Mouse (Mus musculus) heart, embryonic 11.5 days (tissue): ENCODE data around the gene Usp36. TPM values are rescaled to one million over a fixed set of nuclear protein-coding genes. Genes with fewer than 3 reads are reported as not detected.

ENCODE experiments used
- ATAC-seq: fragments of 200-750 bp; cut with Nextera tagmentation; replicated peaks from 2 replicates; pipeline ENCODE4 v1.8.0; 2017; ENCODE audit warnings: moderate library complexity; ENCODE audit not compliant: insufficient number of reproducible peaks, low FRiP score, low TSS enrichment
- H3K27ac ChIP-seq: fragments of 300-500 bp; sonication (generic); 2 replicates; pipeline ENCODE4 v1.5.1; 2014; ENCODE audit warnings: mild to moderate bottlenecking, low read depth, low read length
- H3K27me3 ChIP-seq: fragments of 300-500 bp; sonication (generic); 2 replicates; pipeline ENCODE4 v1.6.1; 2014; ENCODE audit warnings: mild to moderate bottlenecking, low read length, mixed read lengths; ENCODE audit not compliant: control insufficient read depth, insufficient read depth
- H3K36me3 ChIP-seq: fragments of 300-500 bp; sonication (generic); 2 replicates; pipeline ENCODE4 v1.6.1; 2014; ENCODE audit warnings: mild to moderate bottlenecking, low read length, moderate library complexity, mixed read lengths; ENCODE audit not compliant: control insufficient read depth, insufficient read depth
- H3K4me1 ChIP-seq: fragments of 300-500 bp; sonication (generic); 2 replicates; pipeline ENCODE4 v1.6.1; 2014; ENCODE audit warnings: low read length; ENCODE audit not compliant: control insufficient read depth, insufficient read depth
- H3K4me2 ChIP-seq: fragments of 300-500 bp; sonication (generic); 2 replicates; pipeline ENCODE4 v1.6.1; 2014; ENCODE audit warnings: mild to moderate bottlenecking, moderate library complexity
- H3K4me3 ChIP-seq: fragments of 300-500 bp; sonication (generic); 2 replicates; pipeline ENCODE4 v1.5.1; 2014; ENCODE audit warnings: low read depth, low read length
- H3K9ac ChIP-seq: fragments of 300-500 bp; sonication (generic); 2 replicates; pipeline ENCODE4 v1.6.1; 2014; ENCODE audit warnings: mild to moderate bottlenecking, low read depth, low read length, moderate library complexity
- H3K9me3 ChIP-seq: fragments of 300-500 bp; sonication (generic); replicated peaks from 2 replicates; pipeline ENCODE4 v1.6.1; 2016; ENCODE audit warnings: low read length; ENCODE audit not compliant: control insufficient read depth
- WGBS: fragments of 180-500 bp; shearing (Covaris S2); extraction: QIAGEN DNeasy Blood & Tissue Kit; methylation state at CpG from one replicate; pipeline ENCODE4 v1.1.7; 2014; ENCODE audit not compliant: insufficient replicate concordance; 5-methylcytosine and 5-hydroxymethylcytosine counted together
- polyA plus RNA-seq: library from polyadenylated mRNA; unstranded; fragments of >200 nt; fragmentation: Nextera tagmentation; extraction: Ambion mirVana; gene quantifications from 2 replicates; pipeline ENCODE4 v1.2.1, GENCODE M21; 2014

Gene Usp36
- polyA plus RNA-seq, 1 experiment from 2014 or later: 11.1 TPM

- ATAC-seq: no peak
- no peak overlapping the region for H3K9ac ChIP-seq
- peaks cover 36% of the 10 kb centered on the region for H3K4me1 ChIP-seq
- no peak overlapping the region for H3K4me2 ChIP-seq
- H3K27ac ChIP-seq: 0 out of 2 replicates have a peak overlapping the region, but pooled peaks have one; percentile 15
- no peaks in the 10 kb centered on the region for H3K36me3 ChIP-seq
- 68% methylated on average over 4 of the region's 4 CpGs for WGBS
- no peak overlapping the region for H3K4me3 ChIP-seq
- no peaks in the 10 kb centered on the region for H3K27me3 ChIP-seq
- H3K9me3 ChIP-seq: no peaks in the 10 kb centered on the region
Measured at GRCm38 (mm10) chr11:118240388-118240787, 49.7 kb downstream of the Usp36 start.

GRCm38 (mm10) chr11:118239281-118240198, 50.5 kb downstream of the Usp36 start:
- WGBS: 58% methylated on average over 14 of the region's 14 CpGs
- H3K36me3 ChIP-seq: no peaks in the 10 kb centered on the region
- H3K27ac ChIP-seq: peak overlapping the region; percentile 76
- peak overlapping the region; percentile 35; the same call in 1 of the 2 replicates for H3K4me2 ChIP-seq
- H3K9me3 ChIP-seq: no peaks in the 10 kb centered on the region
- ATAC-seq: no peak
- H3K9ac ChIP-seq: 0 out of 2 replicates have a peak overlapping the region, but pooled peaks have one; percentile 16
- peaks cover 38% of the 10 kb centered on the region for H3K4me1 ChIP-seq
- no peak overlapping the region for H3K4me3 ChIP-seq
- no peaks in the 10 kb centered on the region for H3K27me3 ChIP-seq

GRCm38 (mm10) chr11:118236520-118237190, 53.4 kb downstream of the Usp36 start:
- H3K4me1 ChIP-seq: peaks cover 40% of the 10 kb centered on the region

GRCm38 (mm10) chr11:118234929-118235328, 55.1 kb downstream of the Usp36 start:
- no peaks in the 10 kb centered on the region for H3K27me3 ChIP-seq
- no peak for ATAC-seq
- no peaks in the 10 kb centered on the region for H3K36me3 ChIP-seq
- no peak overlapping the region for H3K4me2 ChIP-seq
- H3K27ac ChIP-seq: peak overlapping the region; percentile 42
- no peak overlapping the region for H3K9ac ChIP-seq
- no peak overlapping the region for H3K4me3 ChIP-seq
- H3K4me1 ChIP-seq: peaks cover 30% of the 10 kb centered on the region
- no peaks in the 10 kb centered on the region for H3K9me3 ChIP-seq
- 60% methylated on average over 7 of the region's 7 CpGs for WGBS

More at GRCm38 (mm10) chr11:118236520-118237190, 53.4 kb downstream of the Usp36 start:
- no peak; the same call in 1 of the 2 replicates for ATAC-seq
- no peaks in the 10 kb centered on the region for H3K27me3 ChIP-seq
- H3K4me2 ChIP-seq: no peak overlapping the region; the same call in 1 of the 2 replicates
- H3K27ac ChIP-seq: peak overlapping the region; percentile 67
- H3K36me3 ChIP-seq: no peaks in the 10 kb centered on the region
- WGBS: 45% methylated on average over 6 of the region's 6 CpGs
- no peaks in the 10 kb centered on the region for H3K9me3 ChIP-seq
- H3K4me3 ChIP-seq: no peak overlapping the region
- no peak overlapping the region for H3K9ac ChIP-seq

- Histone ChIP-seq H3K4me1 (peaks cover 26% of the 10 kb centered on the region), H3K36me3 (no peaks in the 10 kb centered on the region), H3K27me3 (no peaks in the 10 kb centered on the region), H3K27ac (peak overlapping the region; percentile 42), H3K4me2 (no peak overlapping the region), H3K4me3 (no peak overlapping the region), H3K9ac (no peak overlapping the region), H3K9me3 (no peaks in the 10 kb centered on the region)
- no peak for ATAC-seq
- 62% methylated on average over 6 of the region's 6 CpGs for WGBS
Measured at GRCm38 (mm10) chr11:118234500-118234899, 55.5 kb downstream of the Usp36 start.

GRCm38 (mm10) chr11:118233924-118234323, 56.1 kb downstream of the Usp36 start:
- ATAC-seq: no peak
- WGBS: 53% methylated on average over 3 of the region's 3 CpGs

GRCm38 (mm10) chr11:118232314-118232831, 57.7 kb downstream of the Usp36 start:
- Histone ChIP-seq H3K4me3 (no peak overlapping the region), H3K4me1 (peaks cover 20% of the 10 kb centered on the region), H3K9me3 (no peaks in the 10 kb centered on the region), H3K4me2 (no peak overlapping the region), H3K9ac (no peak overlapping the region), H3K27ac (no peak overlapping the region), H3K36me3 (no peaks in the 10 kb centered on the region), H3K27me3 (no peaks in the 10 kb centered on the region)
- no peak for ATAC-seq
- 49% methylated on average over 7 of the region's 7 CpGs for WGBS

More at GRCm38 (mm10) chr11:118233924-118234323, 56.1 kb downstream of the Usp36 start:
- Histone ChIP-seq H3K36me3 (no peaks in the 10 kb centered on the region), H3K27me3 (no peaks in the 10 kb centered on the region), H3K4me3 (no peak overlapping the region), H3K27ac (0 out of 2 replicates have a peak overlapping the region, but pooled peaks have one; percentile 11), H3K4me2 (no peak overlapping the region), H3K9ac (no peak overlapping the region), H3K4me1 (peaks cover 20% of the 10 kb centered on the region), H3K9me3 (no peaks in the 10 kb centered on the region)

- WGBS: 81% methylated on average over 5 of the region's 5 CpGs
- Histone ChIP-seq H3K27me3 (no peaks in the 10 kb centered on the region), H3K4me3 (no peak overlapping the region), H3K36me3 (no peaks in the 10 kb centered on the region), H3K27ac (no peak overlapping the region), H3K4me1 (peaks cover 11% of the 10 kb centered on the region), H3K9me3 (no peaks in the 10 kb centered on the region), H3K4me2 (no peak overlapping the region), H3K9ac (no peak overlapping the region)
- ATAC-seq: no peak
Measured at GRCm38 (mm10) chr11:118229941-118230340, 60.1 kb downstream of the Usp36 start.
